In genomic region chr2:167596262-167596661, GRCm38 (mm10) we compare ENCODE assay signal across 10 mouse cellular contexts. TPM values are rescaled to one million over a fixed set of nuclear protein-coding genes. Genes with fewer than 3 reads are reported as not detected.
DNase-seq lines count a peak whose midpoint lies in the region; ATAC-seq lines count a peak whose summit lies in the region.
"Had no signal": no experiment of that assay in that cellular context is flagged by ENCODE, and none has a peak within 500 bp of the region (broad histone marks: within the 10 kb centered on the region; RNA-seq: fewer than 3 reads in every experiment).

No protein-coding gene starts in this region.

- H3K27me3 ChIP-seq in hindbrain, embryonic 11.5 days (ENCODE audit: control insufficient read depth, insufficient read depth, low read length), result 0 out of 2 replicates have a peak, but pooled peaks cover 3% of the 10 kb centered on the region
- peaks cover 38% of the 10 kb centered on the region for H3K27me3 ChIP-seq in hindbrain, embryonic 13.5 days
- H3K27me3 ChIP-seq in neural tube, embryonic 11.5 days (ENCODE audit: control insufficient read depth, insufficient read depth, low read length), result no peaks in the 10 kb centered on the region
- peaks cover 4% of the 10 kb centered on the region; the same call in 1 of the 2 replicates for H3K27me3 ChIP-seq in hindbrain, embryonic 15.5 days
- no peaks in the 10 kb centered on the region for H3K27me3 ChIP-seq in stomach, embryonic 15.5 days (replicated peaks)

- peak; percentile 31 for DNase-seq in hindbrain, embryonic 11.5 days (ENCODE audit: low spot score)
- peak; percentile 21 for DNase-seq in neural tube, embryonic 11.5 days (ENCODE audit: low spot score)
- DNase-seq in neural tube, embryonic 10.5 days (ENCODE audit: extremely low spot score, low spot score), result no peak
- no peak for DNase-seq in thymus, postnatal 14 days
- no peak for DNase-seq in thymus, postnatal 10 days (ENCODE audit: low spot score in 2 of 2)
- DNase-seq: cerebellum, postnatal 25 days had no signal

- no peaks in the 10 kb centered on the region for H3K9me3 ChIP-seq in hindbrain, embryonic 11.5 days (ENCODE audit: control insufficient read depth, low read length)
- no peaks in the 10 kb centered on the region for H3K9me3 ChIP-seq in hindbrain, embryonic 13.5 days
- no peaks in the 10 kb centered on the region for H3K9me3 ChIP-seq in neural tube, embryonic 11.5 days (ENCODE audit: control insufficient read depth, low read length)
- no peaks in the 10 kb centered on the region for H3K9me3 ChIP-seq in hindbrain, embryonic 15.5 days
- no peaks in the 10 kb centered on the region for H3K9me3 ChIP-seq in stomach, embryonic 15.5 days

- peak overlapping the region; percentile 30; the same call in 1 of the 2 replicates for H3K27ac ChIP-seq in hindbrain, embryonic 11.5 days (ENCODE audit: low read depth, low read length)
- no peak overlapping the region for H3K27ac ChIP-seq in hindbrain, embryonic 13.5 days
- H3K27ac ChIP-seq in neural tube, embryonic 11.5 days (ENCODE audit: low read depth, low read length), result peak overlapping the region; percentile 67
- 0 out of 2 replicates have a peak overlapping the region, but pooled peaks have one; percentile 35 for H3K27ac ChIP-seq in hindbrain, embryonic 15.5 days (replicated peaks)
- H3K27ac ChIP-seq in stomach, embryonic 15.5 days, result peak overlapping the region; percentile 86
- H3K27ac ChIP-seq: macrophage had no signal

- no peak overlapping the region for H3K9ac ChIP-seq in hindbrain, embryonic 11.5 days (ENCODE audit: low read depth, low read length)
- no peak overlapping the region for H3K9ac ChIP-seq in hindbrain, embryonic 13.5 days
- H3K9ac ChIP-seq in neural tube, embryonic 11.5 days (ENCODE audit: low read length), result no peak overlapping the region
- H3K9ac ChIP-seq in hindbrain, embryonic 15.5 days, result no peak overlapping the region
- no peak overlapping the region for H3K9ac ChIP-seq in stomach, embryonic 15.5 days

- 36% methylated on average over 3 of the region's 4 CpGs for WGBS in hindbrain, embryonic 11.5 days
- 43% methylated on average over 2 of the region's 4 CpGs for WGBS in hindbrain, embryonic 13.5 days
- 14% methylated on average over 3 of the region's 4 CpGs for WGBS in neural tube, embryonic 11.5 days
- 47% methylated on average over 4 of the region's 4 CpGs for WGBS in hindbrain, embryonic 15.5 days
- WGBS in stomach, embryonic 15.5 days, result 24% methylated on average over 3 of the region's 4 CpGs

- no peaks in the 10 kb centered on the region for H3K36me3 ChIP-seq in hindbrain, embryonic 11.5 days (ENCODE audit: control insufficient read depth, insufficient read depth, low read length)
- no peaks in the 10 kb centered on the region for H3K36me3 ChIP-seq in hindbrain, embryonic 13.5 days
- no peaks in the 10 kb centered on the region for H3K36me3 ChIP-seq in neural tube, embryonic 11.5 days (ENCODE audit: control insufficient read depth, insufficient read depth, low read length)
- no peaks in the 10 kb centered on the region for H3K36me3 ChIP-seq in hindbrain, embryonic 15.5 days
- H3K36me3 ChIP-seq in stomach, embryonic 15.5 days, result no peaks in the 10 kb centered on the region

- no peak overlapping the region for H3K4me2 ChIP-seq in hindbrain, embryonic 11.5 days (replicated peaks; ENCODE audit: low read depth, low read length)
- no peak overlapping the region for H3K4me2 ChIP-seq in hindbrain, embryonic 13.5 days
- H3K4me2 ChIP-seq in neural tube, embryonic 11.5 days (ENCODE audit: low read depth), result no peak overlapping the region
- H3K4me2 ChIP-seq in hindbrain, embryonic 15.5 days, result no peak overlapping the region
- no peak overlapping the region for H3K4me2 ChIP-seq in stomach, embryonic 15.5 days

- ATAC-seq in hindbrain, embryonic 11.5 days (ENCODE audit: low FRiP score), result no peak
- no peak for ATAC-seq in hindbrain, embryonic 13.5 days (ENCODE audit: low FRiP score)
- ATAC-seq in neural tube, embryonic 11.5 days (ENCODE audit: insufficient read depth, low FRiP score, low TSS enrichment), result no peak
- no peak for ATAC-seq in hindbrain, embryonic 15.5 days (ENCODE audit: low FRiP score, low read depth)
- ATAC-seq in stomach, embryonic 15.5 days (ENCODE audit: insufficient read depth, low FRiP score, low read depth), result no peak

- H3K4me3 ChIP-seq in hindbrain, embryonic 11.5 days (ENCODE audit: low read depth, low read length), result no peak overlapping the region
- no peak overlapping the region for H3K4me3 ChIP-seq in hindbrain, embryonic 13.5 days
- no peak overlapping the region for H3K4me3 ChIP-seq in neural tube, embryonic 11.5 days (ENCODE audit: low read depth, low read length)
- H3K4me3 ChIP-seq in hindbrain, embryonic 15.5 days, result no peak overlapping the region
- no peak overlapping the region for H3K4me3 ChIP-seq in stomach, embryonic 15.5 days (replicated peaks)

- H3K4me1 ChIP-seq in hindbrain, embryonic 11.5 days (replicated peaks; ENCODE audit: control insufficient read depth, insufficient read depth, low read length), result peaks cover 11% of the 10 kb centered on the region
- peaks cover 28% of the 10 kb centered on the region for H3K4me1 ChIP-seq in hindbrain, embryonic 13.5 days (replicated peaks)
- peaks cover 16% of the 10 kb centered on the region for H3K4me1 ChIP-seq in neural tube, embryonic 11.5 days (ENCODE audit: control insufficient read depth, insufficient read depth, low read length)
- peaks cover 17% of the 10 kb centered on the region for H3K4me1 ChIP-seq in hindbrain, embryonic 15.5 days (replicated peaks)
- peaks cover 54% of the 10 kb centered on the region for H3K4me1 ChIP-seq in stomach, embryonic 15.5 days

RNA-seq across cellular contexts. Expression of gene Ube2v1, which starts 35.6 kb away (rescaled TPM):
- 237 and 257 TPM in 2 replicates for polyA plus RNA-seq in hindbrain, embryonic 11.5 days (2014; fragmentation: Nextera tagmentation; extraction: Ambion mirVana)
- 310 and 311 TPM in 2 replicates for polyA plus RNA-seq in hindbrain, embryonic 13.5 days (2015; fragmentation: Nextera tagmentation; extraction: Ambion mirVana)
- 291 and 297 TPM in 2 replicates for polyA plus RNA-seq in neural tube, embryonic 11.5 days (2014; fragmentation: Nextera tagmentation; extraction: Ambion mirVana)
- 334 and 356 TPM in 2 replicates for polyA plus RNA-seq in hindbrain, embryonic 15.5 days (2015; fragmentation: Nextera tagmentation; extraction: Ambion mirVana)
- 250 and 281 TPM in 2 replicates for polyA plus RNA-seq in stomach, embryonic 15.5 days (2015; fragmentation: Nextera tagmentation; extraction: Ambion mirVana)

RNA-seq across cellular contexts. Expression of gene Snai1, which starts 58.3 kb away (rescaled TPM):
- 27.6 and 29.5 TPM in 2 replicates for polyA plus RNA-seq in hindbrain, embryonic 11.5 days (2014; fragmentation: Nextera tagmentation; extraction: Ambion mirVana)
- polyA plus RNA-seq in hindbrain, embryonic 13.5 days (2015; fragmentation: Nextera tagmentation; extraction: Ambion mirVana), result 7.5 and 7.9 TPM in 2 replicates
- 32.3 and 39.7 TPM in 2 replicates for polyA plus RNA-seq in neural tube, embryonic 11.5 days (2014; fragmentation: Nextera tagmentation; extraction: Ambion mirVana)
- polyA plus RNA-seq in hindbrain, embryonic 15.5 days (2015; fragmentation: Nextera tagmentation; extraction: Ambion mirVana), result 5.9 and 6.6 TPM in 2 replicates
- 13.6 and 16.0 TPM in 2 replicates for polyA plus RNA-seq in stomach, embryonic 15.5 days (2015; fragmentation: Nextera tagmentation; extraction: Ambion mirVana)
- polyA plus RNA-seq: macrophage had no signal

Comparison
In these comparisons a context has a peak if more than half of its experiments do, and no peak if none do; other contexts are left out.
1. DNase-seq: peak in hindbrain, embryonic 11.5 days (single experiment) and neural tube, embryonic 11.5 days (single experiment); none in neural tube, embryonic 10.5 days (single experiment), thymus, postnatal 14 days (single experiment) and thymus, postnatal 10 days (0 of 2).